Mouse (Mus musculus): Measurements from ENCODE around the gene Bin2. TPM values are rescaled to one million over a fixed set of nuclear protein-coding genes. Genes with fewer than 3 reads are reported as not detected.

The Bin2 gene
- total and polyA plus RNA-seq, 3 experiments: 1.6 to 3.0 (median 2.0) TPM

GRCm38 (mm10) chr15:100660306-100660705 is 9.0 kb downstream of the Bin2 start:
- intact Hi-C loops (cut with DNase I): no loop called here
- 78% methylated on average over 9 of the region's 9 CpGs for WGBS
- Histone ChIP-seq H3K4me1 (ENCODE audit: control insufficient read depth, insufficient read depth, low read length) (no peaks in the 10 kb centered on the region), H3K79me2 (replicated peaks; ENCODE audit: control insufficient read depth, insufficient read depth, low read length) (no peaks in the 10 kb centered on the region), H3K4me3 (no peak overlapping the region), H3K27me3 (ENCODE audit: control insufficient read depth, insufficient read depth, low read length) (no peaks in the 10 kb centered on the region), H3K36me3 (ENCODE audit: control insufficient read depth, insufficient read depth, low read length) (no peaks in the 10 kb centered on the region), H3K27ac (no peak overlapping the region), H3K9ac (ENCODE audit: low read depth, low read length) (no peak overlapping the region)
- peak in 1 of 2 experiments; percentile 11 for DNase-seq
- TF ChIP-seq CTCF (IDR thresholded peaks at IDR 0.05): no peak
- no peak for TF ChIP-seq EP300 (IDR thresholded peaks at IDR 0.05; ENCODE audit: insufficient read depth, low read depth, low read length)
- TF ChIP-seq POLR2A (IDR thresholded peaks at IDR 0.05; ENCODE audit: insufficient read depth, low read depth, low read length): no peak

- no peak for DNase-seq
- intact Hi-C loops (cut with DNase I): no loop called here
These were observed 14.2 kb downstream of the Bin2 start for GRCm38 (mm10) chr15:100655201-100655600.

GRCm38 (mm10) chr15:100654271-100654670 is 15.1 kb downstream of the Bin2 start:
- H3K4me1 ChIP-seq (ENCODE audit: control insufficient read depth, insufficient read depth, low read length): no peaks in the 10 kb centered on the region

More at GRCm38 (mm10) chr15:100655201-100655600, 14.2 kb downstream of the Bin2 start:
- no peaks in the 10 kb centered on the region for H3K36me3 ChIP-seq (ENCODE audit: control insufficient read depth, insufficient read depth, low read length)
- TF ChIP-seq POLR2A (IDR thresholded peaks at IDR 0.05; ENCODE audit: insufficient read depth, low read depth, low read length) (no peak), EP300 (IDR thresholded peaks at IDR 0.05; ENCODE audit: insufficient read depth, low read depth, low read length) (no peak), CTCF (IDR thresholded peaks at IDR 0.05) (no peak)
- no peaks in the 10 kb centered on the region for H3K79me2 ChIP-seq (replicated peaks; ENCODE audit: control insufficient read depth, insufficient read depth, low read length)
- H3K4me3 ChIP-seq: no peak overlapping the region
- H3K9ac ChIP-seq (ENCODE audit: low read depth, low read length): no peak overlapping the region
- 83% methylated on average over 5 of the region's 5 CpGs for WGBS
- no peaks in the 10 kb centered on the region for H3K27me3 ChIP-seq (ENCODE audit: control insufficient read depth, insufficient read depth, low read length)
- H3K27ac ChIP-seq: no peak overlapping the region
- no peaks in the 10 kb centered on the region for H3K4me1 ChIP-seq (ENCODE audit: control insufficient read depth, insufficient read depth, low read length)

GRCm38 (mm10) chr15:100651610-100652009 is 17.7 kb downstream of the Bin2 start:
- Histone ChIP-seq H3K4me1 (ENCODE audit: control insufficient read depth, insufficient read depth, low read length) (no peaks in the 10 kb centered on the region), H3K9ac (ENCODE audit: low read depth, low read length) (no peak overlapping the region), H3K36me3 (ENCODE audit: control insufficient read depth, insufficient read depth, low read length) (no peaks in the 10 kb centered on the region), H3K27me3 (ENCODE audit: control insufficient read depth, insufficient read depth, low read length) (no peaks in the 10 kb centered on the region), H3K79me2 (replicated peaks; ENCODE audit: control insufficient read depth, insufficient read depth, low read length) (no peaks in the 10 kb centered on the region), H3K4me3 (no peak overlapping the region), H3K27ac (no peak overlapping the region)
- no peak for DNase-seq
- intact Hi-C loops (cut with DNase I): no loop called here
- 74% methylated on average over 9 of the region's 9 CpGs for WGBS
- TF ChIP-seq CTCF (IDR thresholded peaks at IDR 0.05): no peak
- no peak for TF ChIP-seq EP300 (IDR thresholded peaks at IDR 0.05; ENCODE audit: insufficient read depth, low read depth, low read length)
- no peak for TF ChIP-seq POLR2A (IDR thresholded peaks at IDR 0.05; ENCODE audit: insufficient read depth, low read depth, low read length)

More at GRCm38 (mm10) chr15:100654271-100654670, 15.1 kb downstream of the Bin2 start:
- WGBS: 59% methylated on average over 1 of the region's 1 CpGs
- intact Hi-C loops (cut with DNase I): no loop called here
- Histone ChIP-seq H3K27me3 (ENCODE audit: control insufficient read depth, insufficient read depth, low read length) (no peaks in the 10 kb centered on the region), H3K9ac (ENCODE audit: low read depth, low read length) (no peak overlapping the region), H3K27ac (no peak overlapping the region), H3K4me3 (no peak overlapping the region), H3K36me3 (ENCODE audit: control insufficient read depth, insufficient read depth, low read length) (no peaks in the 10 kb centered on the region), H3K79me2 (replicated peaks; ENCODE audit: control insufficient read depth, insufficient read depth, low read length) (no peaks in the 10 kb centered on the region)
- DNase-seq: no peak
- no peak for TF ChIP-seq POLR2A (IDR thresholded peaks at IDR 0.05; ENCODE audit: insufficient read depth, low read depth, low read length)
- no peak for TF ChIP-seq EP300 (IDR thresholded peaks at IDR 0.05; ENCODE audit: insufficient read depth, low read depth, low read length)
- TF ChIP-seq CTCF (IDR thresholded peaks at IDR 0.05): no peak

GRCm38 (mm10) chr15:100650111-100650510 is 19.2 kb downstream of the Bin2 start:
- H3K27ac ChIP-seq: no peak overlapping the region
- intact Hi-C loops (cut with DNase I): no loop called here
- WGBS: 81% methylated on average over 10 of the region's 10 CpGs

GRCm38 (mm10) chr15:100646161-100646560 is 23.2 kb downstream of the Bin2 start:
- DNase-seq: no peak
- TF ChIP-seq CTCF (IDR thresholded peaks at IDR 0.05): no peak
- no peak for TF ChIP-seq POLR2A (IDR thresholded peaks at IDR 0.05; ENCODE audit: insufficient read depth, low read depth, low read length)
- no peak for TF ChIP-seq EP300 (IDR thresholded peaks at IDR 0.05; ENCODE audit: insufficient read depth, low read depth, low read length)
- H3K27ac ChIP-seq: no peak overlapping the region
- no peaks in the 10 kb centered on the region for H3K36me3 ChIP-seq (ENCODE audit: control insufficient read depth, insufficient read depth, low read length)
- H3K4me3 ChIP-seq: no peak overlapping the region
- no peaks in the 10 kb centered on the region for H3K79me2 ChIP-seq (replicated peaks; ENCODE audit: control insufficient read depth, insufficient read depth, low read length)
- H3K4me1 ChIP-seq (ENCODE audit: control insufficient read depth, insufficient read depth, low read length): no peaks in the 10 kb centered on the region
- WGBS: 74% methylated on average over 6 of the region's 6 CpGs
- H3K27me3 ChIP-seq (ENCODE audit: control insufficient read depth, insufficient read depth, low read length): no peaks in the 10 kb centered on the region
- intact Hi-C loops (cut with DNase I): no loop called here
- no peak overlapping the region for H3K9ac ChIP-seq (ENCODE audit: low read depth, low read length)

More at GRCm38 (mm10) chr15:100650111-100650510, 19.2 kb downstream of the Bin2 start:
- Histone ChIP-seq H3K36me3 (ENCODE audit: control insufficient read depth, insufficient read depth, low read length) (no peaks in the 10 kb centered on the region), H3K27me3 (ENCODE audit: control insufficient read depth, insufficient read depth, low read length) (no peaks in the 10 kb centered on the region), H3K4me3 (no peak overlapping the region), H3K9ac (ENCODE audit: low read depth, low read length) (no peak overlapping the region), H3K79me2 (replicated peaks; ENCODE audit: control insufficient read depth, insufficient read depth, low read length) (no peaks in the 10 kb centered on the region), H3K4me1 (ENCODE audit: control insufficient read depth, insufficient read depth, low read length) (no peaks in the 10 kb centered on the region)
- no peak for TF ChIP-seq CTCF (IDR thresholded peaks at IDR 0.05)
- TF ChIP-seq EP300 (IDR thresholded peaks at IDR 0.05; ENCODE audit: insufficient read depth, low read depth, low read length): no peak
- TF ChIP-seq POLR2A (IDR thresholded peaks at IDR 0.05; ENCODE audit: insufficient read depth, low read depth, low read length): no peak
- DNase-seq: no peak

Measured in heart, adult 2 months (tissue).